Mouse (Mus musculus): ENCODE data around the gene Fcamr. TPM values are rescaled to one million over a fixed set of nuclear protein-coding genes. Genes with fewer than 3 reads are reported as not detected.

Fcamr gene
- polyA plus RNA-seq (2012; rRNA removed; ENCODE audit: low replicate concordance): 0.58 and 0.66 TPM in 2 replicates

DNA sequence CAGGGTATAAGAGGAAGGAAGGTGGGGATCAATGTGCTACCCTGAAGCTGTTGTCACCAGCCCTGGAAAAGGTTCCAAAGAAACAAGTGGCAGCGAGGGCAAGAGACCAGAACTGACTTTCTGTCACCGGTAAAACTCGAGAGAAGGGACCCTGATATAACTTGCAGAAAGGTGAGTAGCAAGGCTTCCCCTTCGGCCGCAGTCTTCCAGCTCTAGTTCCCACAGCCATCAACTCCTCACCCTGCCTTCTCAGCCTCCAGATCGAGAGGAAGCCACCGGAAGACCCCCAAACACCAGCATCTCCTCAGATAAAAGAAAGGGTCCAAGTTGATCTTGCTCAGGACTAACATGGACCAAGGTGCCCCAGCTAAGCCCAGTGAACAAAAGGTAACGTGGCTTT lies at the start of gene Fcamr:
Fcamr (plus strand) TSS at position 301 of the 400 bp plus-strand sequence.

DNA sequence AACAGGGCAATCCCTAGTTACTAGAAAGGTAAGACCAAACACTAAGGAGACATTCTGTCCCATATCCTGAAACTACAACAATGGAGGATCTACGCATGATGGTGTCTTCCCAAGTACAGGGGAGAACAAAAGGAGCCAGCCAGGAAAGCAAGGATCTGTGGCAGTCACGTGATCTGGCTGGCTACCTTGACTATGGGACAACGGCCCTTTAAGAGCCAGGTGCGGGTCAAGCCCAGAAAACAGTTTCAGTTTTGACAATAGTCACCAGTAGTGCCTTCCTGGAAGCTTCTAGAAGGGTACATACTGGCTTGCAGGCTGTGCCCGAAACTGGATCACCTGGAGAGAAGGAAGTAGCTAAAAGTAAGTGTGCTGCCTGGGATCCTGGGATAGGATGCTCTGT lies 25.7 kb downstream of the Fcamr start, which contains the start of gene Pigr:
Pigr (plus strand) TSS at position 237 of the 400 bp plus-strand sequence.

Other genes starting within 250 kb of the Fcamr start
- gene Zp3r, start 171.3 kb upstream of the Fcamr start, polyA plus RNA-seq (2012; rRNA removed; ENCODE audit: low replicate concordance): not detected in 2 replicates
- 0.16 and 1.5 TPM in 2 replicates for gene C4bp, start 139.3 kb upstream of the Fcamr start, polyA plus RNA-seq (2012; rRNA removed; ENCODE audit: low replicate concordance)
- gene Gm29427, start 85.1 kb upstream of the Fcamr start, polyA plus RNA-seq (2012; rRNA removed; ENCODE audit: low replicate concordance): not detected in 2 replicates
- 1.2 and 2.1 TPM in 2 replicates for gene Yod1, start 83.6 kb upstream of the Fcamr start, polyA plus RNA-seq (2012; rRNA removed; ENCODE audit: low replicate concordance)
- gene Pfkfb2, start 71.6 kb upstream of the Fcamr start, polyA plus RNA-seq (2012; rRNA removed; ENCODE audit: low replicate concordance): 9.1 and 14.2 TPM in 2 replicates
- 1.1 and 3.4 TPM in 2 replicates for gene AA986860, start 68.9 kb upstream of the Fcamr start, polyA plus RNA-seq (2012; rRNA removed; ENCODE audit: low replicate concordance)
- gene Pigr, start 25.8 kb downstream of the Fcamr start, polyA plus RNA-seq (2012; rRNA removed; ENCODE audit: low replicate concordance): 0.14 and 31.0 TPM in 2 replicates
- 0.64 and 0.85 TPM in 2 replicates for gene Fcmr, start 64.8 kb downstream of the Fcamr start, polyA plus RNA-seq (2012; rRNA removed; ENCODE audit: low replicate concordance)
- gene Il24, start 86.6 kb downstream of the Fcamr start, polyA plus RNA-seq (2012; rRNA removed; ENCODE audit: low replicate concordance): not detected in 2 replicates
- gene Il20, start 110.5 kb downstream of the Fcamr start, polyA plus RNA-seq (2012; rRNA removed; ENCODE audit: low replicate concordance): not detected in 2 replicates
- not detected in 2 replicates for gene Il19, start 139.2 kb downstream of the Fcamr start, polyA plus RNA-seq (2012; rRNA removed; ENCODE audit: low replicate concordance)
- 0.14 and 0.17 TPM in 2 replicates for gene Il10, start 218.9 kb downstream of the Fcamr start, polyA plus RNA-seq (2012; rRNA removed; ENCODE audit: low replicate concordance)

Data from subcutaneous adipose tissue, adult 2 months (tissue).